Comparison of ENCODE assay signal across 16 mouse cellular contexts in genomic region chr17:31277931-31278330, GRCm38 (mm10). TPM values are rescaled to one million over a fixed set of nuclear protein-coding genes. Genes with fewer than 3 reads are reported as not detected.
DNase-seq lines count a peak whose midpoint lies in the region; ATAC-seq and TF ChIP-seq lines count a peak whose summit lies in the region.
"Had no signal": no experiment of that assay in that cellular context is flagged by ENCODE, and none has a peak within 500 bp of the region (broad histone marks: within the 10 kb centered on the region; RNA-seq: fewer than 3 reads in every experiment).

No protein-coding gene starts in this region.

- H3K4me2 ChIP-seq in kidney, embryonic 15.5 days, result no peak overlapping the region
- H3K4me2 ChIP-seq in midbrain, embryonic 15.5 days, result no peak overlapping the region
- no peak overlapping the region for H3K4me2 ChIP-seq in midbrain, embryonic 16.5 days (ENCODE audit: low read length)
- H3K4me2 ChIP-seq in hindbrain, postnatal 0 days (ENCODE audit: low read depth, low read length), result no peak overlapping the region

- H3K9me3 ChIP-seq in kidney, embryonic 15.5 days (replicated peaks), result no peaks in the 10 kb centered on the region
- no peaks in the 10 kb centered on the region for H3K9me3 ChIP-seq in midbrain, embryonic 15.5 days
- H3K9me3 ChIP-seq in midbrain, embryonic 16.5 days (replicated peaks; ENCODE audit: control insufficient read depth, low read length, poor library complexity, severe bottlenecking), result no peaks in the 10 kb centered on the region
- no peaks in the 10 kb centered on the region for H3K9me3 ChIP-seq in hindbrain, postnatal 0 days (ENCODE audit: low read length)
- H3K9me3 ChIP-seq: embryonic facial prominence, embryonic 15.5 days; forebrain, embryonic 15.5 days; heart, embryonic 10.5 days; heart, embryonic 15.5 days; midbrain, embryonic 10.5 days had no signal

- H3K27me3 ChIP-seq in kidney, embryonic 15.5 days, result no peaks in the 10 kb centered on the region
- no peaks in the 10 kb centered on the region for H3K27me3 ChIP-seq in midbrain, embryonic 15.5 days (replicated peaks)
- no peaks in the 10 kb centered on the region for H3K27me3 ChIP-seq in midbrain, embryonic 16.5 days (ENCODE audit: control insufficient read depth, insufficient read depth, low read depth, low read length)
- H3K27me3 ChIP-seq in hindbrain, postnatal 0 days (ENCODE audit: insufficient read depth, low read length), result no peaks in the 10 kb centered on the region
- H3K27me3 ChIP-seq: embryonic facial prominence, embryonic 15.5 days; forebrain, embryonic 15.5 days; heart, embryonic 15.5 days had no signal

- 69% methylated on average over 4 of the region's 4 CpGs for WGBS in kidney, embryonic 15.5 days
- WGBS in midbrain, embryonic 15.5 days, result 74% methylated on average over 4 of the region's 4 CpGs
- 73% methylated on average over 4 of the region's 4 CpGs for WGBS in midbrain, embryonic 16.5 days
- WGBS in hindbrain, postnatal 0 days, result 79% methylated on average over 4 of the region's 4 CpGs

- no peak overlapping the region for H3K27ac ChIP-seq in gastrocnemius, adult 2 months
- H3K27ac ChIP-seq in kidney, embryonic 15.5 days, result no peak overlapping the region
- H3K27ac ChIP-seq in midbrain, embryonic 15.5 days, result no peak overlapping the region
- H3K27ac ChIP-seq in midbrain, embryonic 16.5 days (ENCODE audit: low read length), result no peak overlapping the region
- H3K27ac ChIP-seq in hindbrain, postnatal 0 days, result peak overlapping the region; percentile 62
- H3K27ac ChIP-seq: embryonic facial prominence, embryonic 15.5 days; forebrain, embryonic 15.5 days; heart, embryonic 15.5 days; liver, embryonic 14.5 days had no signal

- no peak for TF ChIP-seq CTCF in gastrocnemius, adult 2 months (IDR thresholded peaks at IDR 0.05)
- TF ChIP-seq CTCF in hindbrain, postnatal 0 days (IDR thresholded peaks at IDR 0.05; ENCODE audit: low read depth), result no peak

- no peaks in the 10 kb centered on the region for H3K36me3 ChIP-seq in kidney, embryonic 15.5 days
- no peaks in the 10 kb centered on the region for H3K36me3 ChIP-seq in midbrain, embryonic 15.5 days (replicated peaks)
- H3K36me3 ChIP-seq in midbrain, embryonic 16.5 days (ENCODE audit: control insufficient read depth, insufficient read depth, low read length), result no peaks in the 10 kb centered on the region
- no peaks in the 10 kb centered on the region for H3K36me3 ChIP-seq in hindbrain, postnatal 0 days (ENCODE audit: insufficient read depth, low read length)
- H3K36me3 ChIP-seq: embryonic facial prominence, embryonic 15.5 days; forebrain, embryonic 15.5 days; heart, embryonic 10.5 days; heart, embryonic 15.5 days; midbrain, embryonic 10.5 days had no signal

- peak; percentile 24; the same call in 1 of the 2 replicates for ATAC-seq in kidney, embryonic 15.5 days (replicated peaks; ENCODE audit: low FRiP score)
- peak; percentile 35; the same call in 1 of the 2 replicates for ATAC-seq in midbrain, embryonic 15.5 days (replicated peaks)
- no peak for ATAC-seq in midbrain, embryonic 16.5 days
- ATAC-seq in hindbrain, postnatal 0 days, result no peak

- intact Hi-C loops in gastrocnemius, adult 2 months (cut with DNase I), result no loop called here

- H3K4me1 ChIP-seq in kidney, embryonic 15.5 days, result peaks cover 17% of the 10 kb centered on the region
- peaks cover 24% of the 10 kb centered on the region for H3K4me1 ChIP-seq in midbrain, embryonic 15.5 days
- peaks cover 10% of the 10 kb centered on the region for H3K4me1 ChIP-seq in midbrain, embryonic 16.5 days (ENCODE audit: control insufficient read depth, insufficient read depth, low read length)
- H3K4me1 ChIP-seq in hindbrain, postnatal 0 days (ENCODE audit: insufficient read depth, low read length), result 0 out of 2 replicates have a peak, but pooled peaks cover 4% of the 10 kb centered on the region

- no peak overlapping the region for H3K9ac ChIP-seq in kidney, embryonic 15.5 days
- no peak overlapping the region for H3K9ac ChIP-seq in midbrain, embryonic 15.5 days
- H3K9ac ChIP-seq in midbrain, embryonic 16.5 days (ENCODE audit: low read depth, low read length), result no peak overlapping the region
- no peak overlapping the region for H3K9ac ChIP-seq in hindbrain, postnatal 0 days (replicated peaks; ENCODE audit: low read length)
- H3K9ac ChIP-seq: embryonic facial prominence, embryonic 15.5 days; forebrain, embryonic 15.5 days; heart, embryonic 15.5 days; liver, embryonic 14.5 days had no signal

- DNase-seq in gastrocnemius, adult 2 months, result no peak
- no peak for DNase-seq in gastrocnemius, postnatal 25 days
- DNase-seq in kidney, adult 18-20 months, result no peak
- no peak for DNase-seq in hindbrain, postnatal 0 days (ENCODE audit: low spot score)
- no peak for DNase-seq in adrenal gland, postnatal 14 days

- H3K4me3 ChIP-seq in gastrocnemius, adult 2 months, result peak overlapping the region; percentile 71; the same call in 1 of the 2 replicates
- H3K4me3 ChIP-seq in kidney, embryonic 15.5 days (replicated peaks), result no peak overlapping the region
- H3K4me3 ChIP-seq in midbrain, embryonic 15.5 days, result no peak overlapping the region
- no peak overlapping the region for H3K4me3 ChIP-seq in midbrain, embryonic 16.5 days (ENCODE audit: low read depth, low read length)
- H3K4me3 ChIP-seq in hindbrain, postnatal 0 days (ENCODE audit: low read length), result no peak overlapping the region

RNA-seq across cellular contexts. Expression of gene Rsph1, which starts 0.7 kb away (rescaled TPM):
- total RNA-seq in gastrocnemius, adult 2 months (2021), result 10 to 100 TPM in 1 of 2 experiments, 1 to 10 TPM in 1; 4.7 to 17.5 TPM
- 10 to 100 TPM in 1 of 2 experiments, 1 to 10 TPM in 1; 8.0 to 10.2 TPM for total RNA-seq in gastrocnemius, postnatal 25 days (2021)
- 2.0 and 2.4 TPM in 2 replicates for polyA plus RNA-seq in kidney, embryonic 15.5 days (2015; fragmentation: Nextera tagmentation; extraction: Ambion mirVana)
- 4.7 and 6.4 TPM in 2 replicates for polyA plus RNA-seq in midbrain, embryonic 15.5 days (2015; fragmentation: Nextera tagmentation; extraction: Ambion mirVana)
- polyA plus RNA-seq in midbrain, embryonic 16.5 days (2015; fragmentation: Nextera tagmentation; extraction: Ambion mirVana), result 6.4 and 8.6 TPM in 2 replicates
- total RNA-seq in hindbrain, postnatal 0 days (2014; rRNA removed), result 0.50 and 1.3 TPM in 2 replicates
- 8.9 TPM in 2 replicates for polyA plus RNA-seq in hindbrain, postnatal 0 days (2015; fragmentation: Nextera tagmentation; extraction: Ambion mirVana)
- 6.4 and 6.7 TPM in 2 replicates for total RNA-seq in adrenal gland, postnatal 14 days (2021)
- total RNA-seq: common myeloid progenitor, adult 5-6 weeks; monocyte, adult 5-6 weeks had no signal

RNA-seq across cellular contexts. Expression of gene Slc37a1, which starts 8.7 kb away (rescaled TPM):
- 1 to 10 TPM; 3.0 to 4.2 TPM for total RNA-seq in gastrocnemius, adult 2 months (2021)
- 1 to 10 TPM; 3.0 to 5.2 TPM for total RNA-seq in gastrocnemius, postnatal 25 days (2021)
- polyA plus RNA-seq in kidney, embryonic 15.5 days (2015; fragmentation: Nextera tagmentation; extraction: Ambion mirVana), result 3.0 and 3.9 TPM in 2 replicates
- polyA plus RNA-seq in midbrain, embryonic 15.5 days (2015; fragmentation: Nextera tagmentation; extraction: Ambion mirVana), result 12.8 and 13.4 TPM in 2 replicates
- polyA plus RNA-seq in midbrain, embryonic 16.5 days (2015; fragmentation: Nextera tagmentation; extraction: Ambion mirVana), result 12.9 and 20.1 TPM in 2 replicates
- total RNA-seq in hindbrain, postnatal 0 days (2014; rRNA removed), result 8.8 and 10.7 TPM in 2 replicates
- 5.7 and 6.8 TPM in 2 replicates for polyA plus RNA-seq in hindbrain, postnatal 0 days (2015; fragmentation: Nextera tagmentation; extraction: Ambion mirVana)
- total RNA-seq in adrenal gland, postnatal 14 days (2021), result 6.7 and 13.3 TPM in 2 replicates

Comparison
In these comparisons a context has a peak if more than half of its experiments do, and no peak if none do; other contexts are left out.
1. ATAC-seq: peak in kidney, embryonic 15.5 days (single experiment) and midbrain, embryonic 15.5 days (single experiment); none in midbrain, embryonic 16.5 days (single experiment) and hindbrain, postnatal 0 days (single experiment).